Mouse (Mus musculus): ENCODE measurements at regions not wholly inside any gene's neighbourhood (a gene's known extent, or its start where the extent isn't known, plus 50 kb on each side); places are given as distances from the start of the nearest gene placed in this dataset.
"Not testable (repeated sequence)": the region's sequence is repeated elsewhere in the genome, so short reads cannot be mapped to it uniquely, and the experiment has no call there.

- Histone ChIP-seq H3K36me3 (no peaks in the 10 kb centered on the region), H3K4me3 (replicated peaks) (no peak overlapping the region), H3K27ac (no peak overlapping the region), H3K9ac (no peak overlapping the region), H3K27me3 (no peaks in the 10 kb centered on the region), H3K4me2 (no peak overlapping the region), H3K4me1 (replicated peaks) (no peaks in the 10 kb centered on the region), H3K9me3 (replicated peaks) (no peaks in the 10 kb centered on the region)
- ATAC-seq (ENCODE audit: low read depth) (no peak), DNase-seq (no peak)
- WGBS (ENCODE audit: insufficient replicate concordance) = 26% methylated on average over 1 of the region's 1 CpGs
These were observed 98.0 kb upstream of the Emcn start for GRCm38 (mm10) chr3:137242877-137243276.

DNA sequence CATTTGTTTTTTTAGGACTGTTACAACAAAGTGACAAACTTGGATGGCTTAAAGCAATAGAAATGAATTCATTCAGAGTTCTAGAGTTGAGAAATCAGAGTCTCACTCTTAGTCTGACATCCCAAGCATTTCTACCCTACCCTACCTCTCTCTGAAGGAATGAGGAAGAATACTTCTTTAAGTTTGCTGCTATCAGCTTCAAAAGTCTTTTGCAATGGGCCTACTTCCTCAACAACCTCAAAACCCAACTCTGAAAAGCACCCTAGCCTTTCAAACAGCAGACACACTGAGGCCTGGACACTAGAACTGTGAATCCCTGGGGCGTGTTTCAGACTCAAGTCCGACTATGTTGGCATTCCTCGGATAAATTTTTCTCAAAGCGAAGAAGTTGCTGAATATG lies 77.0 kb upstream of the Emcn start:
- Histone ChIP-seq H3K9ac (no peak overlapping the region), H3K9me3 (replicated peaks) (no peaks in the 10 kb centered on the region), H3K4me1 (replicated peaks) (no peaks in the 10 kb centered on the region), H3K36me3 (no peaks in the 10 kb centered on the region), H3K4me3 (replicated peaks) (no peak overlapping the region), H3K4me2 (no peak overlapping the region), H3K27ac (no peak overlapping the region), H3K27me3 (no peaks in the 10 kb centered on the region)
- no peak for ATAC-seq (ENCODE audit: low read depth)
- 70% methylated on average over 4 of the region's 4 CpGs for WGBS (ENCODE audit: insufficient replicate concordance)
- DNase-seq = no peak

DNA sequence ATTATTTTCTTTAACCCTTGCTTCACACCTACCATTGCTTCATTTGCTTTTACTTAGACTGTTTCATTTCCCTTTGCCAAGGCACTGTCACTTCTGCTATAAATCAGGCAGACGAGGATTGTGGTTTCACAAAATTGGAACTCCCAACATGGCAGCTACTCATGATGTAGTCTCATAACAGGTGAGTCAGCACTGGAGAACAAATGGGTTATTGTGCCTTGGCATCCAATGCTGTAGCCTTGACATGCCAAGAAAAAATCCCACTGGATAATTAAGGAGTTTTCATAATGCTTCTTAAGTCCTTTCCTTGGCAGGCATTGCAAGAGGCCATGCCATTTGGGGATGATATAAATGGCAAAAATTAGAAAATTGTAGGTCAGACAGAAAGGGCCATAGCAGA lies 73.1 kb upstream of the Emcn start:
- H3K9ac ChIP-seq = no peak overlapping the region
- 63% methylated on average over 1 of the region's 1 CpGs for WGBS (ENCODE audit: insufficient replicate concordance)
- H3K9me3 ChIP-seq (replicated peaks) = no peaks in the 10 kb centered on the region
- no peak overlapping the region for H3K27ac ChIP-seq
- no peaks in the 10 kb centered on the region for H3K27me3 ChIP-seq
- DNase-seq = no peak
- H3K36me3 ChIP-seq = no peaks in the 10 kb centered on the region
- ATAC-seq (ENCODE audit: low read depth) = no peak
- no peak overlapping the region for H3K4me3 ChIP-seq (replicated peaks)
- no peaks in the 10 kb centered on the region for H3K4me1 ChIP-seq (replicated peaks)
- no peak overlapping the region for H3K4me2 ChIP-seq

DNA sequence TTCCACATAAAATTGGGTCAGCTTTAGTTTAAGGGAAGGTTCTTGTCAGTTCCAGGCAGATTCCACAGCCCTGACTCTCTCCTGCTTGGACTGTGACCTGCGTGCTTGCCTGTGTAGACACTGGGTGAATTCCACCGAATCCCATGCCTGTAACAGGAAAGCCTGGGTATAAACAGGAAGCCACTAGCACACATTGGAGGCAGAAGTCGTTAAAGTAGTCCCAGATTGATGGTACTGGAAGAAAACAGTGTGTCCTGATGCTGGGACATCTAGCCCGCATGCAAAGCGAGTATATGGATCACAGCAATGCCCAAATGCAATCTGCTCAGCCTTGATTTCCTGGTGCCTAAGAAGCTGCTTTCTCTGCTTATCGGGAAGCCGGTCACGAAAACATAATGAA lies 65.4 kb upstream of the Emcn start:
- Histone ChIP-seq H3K27me3 (no peaks in the 10 kb centered on the region), H3K4me2 (no peak overlapping the region), H3K9me3 (replicated peaks) (no peaks in the 10 kb centered on the region), H3K9ac (no peak overlapping the region), H3K4me3 (replicated peaks) (no peak overlapping the region), H3K36me3 (no peaks in the 10 kb centered on the region), H3K4me1 (replicated peaks) (no peaks in the 10 kb centered on the region), H3K27ac (no peak overlapping the region)
- ATAC-seq (ENCODE audit: low read depth) (no peak), DNase-seq (no peak)
- 50% methylated on average over 8 of the region's 8 CpGs for WGBS (ENCODE audit: insufficient replicate concordance)

DNA sequence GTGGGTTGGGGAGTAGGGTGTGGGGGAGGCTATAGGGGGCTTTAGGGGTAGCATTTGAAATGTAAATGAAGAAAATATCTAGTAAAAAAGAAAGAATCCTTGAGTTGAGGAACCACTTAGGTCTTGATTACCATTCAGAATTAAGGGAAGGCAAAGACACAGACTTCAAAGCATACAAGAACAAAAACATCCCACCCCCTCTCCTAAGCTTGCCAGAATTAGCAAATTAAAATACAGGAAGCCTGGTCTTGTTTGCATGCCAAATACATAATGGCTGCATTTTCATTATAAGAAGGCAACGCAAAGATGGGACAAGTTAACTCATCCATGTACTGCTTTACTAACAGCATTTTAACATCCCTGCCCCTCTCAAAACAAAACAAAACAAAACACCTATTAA lies 61.6 kb upstream of the Emcn start:
- DNase-seq = no peak
- no peaks in the 10 kb centered on the region for H3K4me1 ChIP-seq (replicated peaks)

DNA sequence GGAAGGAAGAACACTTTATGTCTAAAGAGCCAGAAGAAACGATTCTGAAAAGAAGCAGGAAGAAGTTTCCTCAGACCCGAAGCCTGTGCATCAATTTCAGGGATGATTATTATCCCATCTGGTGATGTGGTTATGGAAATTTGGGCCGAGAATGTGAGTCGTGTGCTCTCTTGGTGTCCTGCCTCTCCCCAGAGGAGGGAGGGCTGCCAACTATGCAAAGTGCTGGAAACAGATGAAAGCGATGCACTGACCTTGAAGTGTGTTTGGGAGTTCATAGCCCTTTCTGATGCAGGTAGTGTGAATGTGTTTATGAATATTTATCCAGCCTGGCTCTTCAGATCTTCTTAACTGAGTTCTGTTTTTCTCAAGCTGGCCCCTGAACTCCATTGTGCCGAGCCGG lies 59.8 kb upstream of the Emcn start:
- Histone ChIP-seq H3K9me3 (replicated peaks) (no peaks in the 10 kb centered on the region), H3K9ac (no peak overlapping the region), H3K36me3 (no peaks in the 10 kb centered on the region), H3K4me2 (no peak overlapping the region), H3K4me3 (replicated peaks) (no peak overlapping the region), H3K27ac (no peak overlapping the region), H3K4me1 (replicated peaks) (no peaks in the 10 kb centered on the region), H3K27me3 (no peaks in the 10 kb centered on the region)
- 62% methylated on average over 7 of the region's 7 CpGs for WGBS (ENCODE audit: insufficient replicate concordance)
- DNase-seq (no peak), ATAC-seq (ENCODE audit: low read depth) (no peak)

More for the DNA sequence above, 61.6 kb upstream of the Emcn start:
- no peak for ATAC-seq (ENCODE audit: low read depth)
- H3K9me3 ChIP-seq (replicated peaks) = no peaks in the 10 kb centered on the region
- no peaks in the 10 kb centered on the region for H3K36me3 ChIP-seq
- H3K27me3 ChIP-seq = no peaks in the 10 kb centered on the region
- no peak overlapping the region for H3K4me2 ChIP-seq
- 82% methylated on average over 1 of the region's 1 CpGs for WGBS (ENCODE audit: insufficient replicate concordance)
- H3K9ac ChIP-seq = no peak overlapping the region
- H3K4me3 ChIP-seq (replicated peaks) = no peak overlapping the region
- H3K27ac ChIP-seq = no peak overlapping the region

- not testable (repeated sequence) for H3K36me3 ChIP-seq; DNase-seq; ATAC-seq (ENCODE audit: low read depth); H3K4me2 ChIP-seq; H3K27ac ChIP-seq; H3K9me3 ChIP-seq (replicated peaks); H3K27me3 ChIP-seq; H3K4me3 ChIP-seq (replicated peaks); H3K4me1 ChIP-seq (replicated peaks); H3K9ac ChIP-seq
- 80% methylated on average over 11 of the region's 11 CpGs for WGBS (ENCODE audit: insufficient replicate concordance)
These were observed 53.3 kb upstream of the Emcn start for GRCm38 (mm10) chr3:137287558-137287957.

GRCm38 (mm10) chr3:137288301-137288942 lies 52.4 kb upstream of the Emcn start:
- no peaks in the 10 kb centered on the region for H3K27me3 ChIP-seq
- H3K4me3 ChIP-seq (replicated peaks) = no peak overlapping the region
- H3K9ac ChIP-seq = no peak overlapping the region
- no peak overlapping the region for H3K27ac ChIP-seq
- WGBS (ENCODE audit: insufficient replicate concordance) = 59% methylated on average over 7 of the region's 7 CpGs
- H3K4me2 ChIP-seq = no peak overlapping the region
- H3K4me1 ChIP-seq (replicated peaks) = no peaks in the 10 kb centered on the region
- H3K36me3 ChIP-seq = no peaks in the 10 kb centered on the region
- no peaks in the 10 kb centered on the region for H3K9me3 ChIP-seq (replicated peaks)
- DNase-seq (no peak), ATAC-seq (ENCODE audit: low read depth) (no peak)

DNA sequence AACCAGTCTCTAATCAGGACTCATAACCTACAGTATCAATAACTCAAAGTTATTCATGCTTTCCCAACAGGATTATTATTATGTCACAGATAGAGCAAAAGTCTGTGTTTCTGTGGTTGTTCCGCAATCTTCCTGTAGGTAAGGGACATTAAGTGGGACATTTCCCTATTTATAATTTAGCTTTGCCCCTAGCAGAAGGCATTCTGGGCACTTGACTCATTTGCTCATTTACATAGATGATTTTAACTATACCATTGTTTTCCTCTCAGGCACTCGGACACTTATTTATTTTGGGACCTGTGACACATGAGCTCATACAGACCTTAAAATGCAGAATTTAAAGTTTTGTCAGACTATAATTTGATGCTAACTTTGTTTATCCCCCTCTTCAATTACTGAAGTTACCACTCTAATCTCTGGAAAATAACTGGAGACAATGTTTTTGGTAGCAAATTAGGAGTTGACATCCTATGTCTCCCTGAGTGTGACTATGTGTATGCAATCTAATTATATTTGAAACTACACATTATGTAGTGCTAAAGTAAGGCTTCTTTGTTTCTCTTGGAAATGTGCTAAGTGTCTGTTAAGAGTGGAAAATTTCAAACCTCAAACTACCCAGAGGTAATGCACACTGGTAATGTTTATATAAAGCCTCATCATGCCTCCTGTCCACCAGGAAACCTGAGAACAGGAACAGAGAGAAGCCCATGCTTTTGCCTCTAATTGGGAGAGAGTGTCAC lies 51.8 kb upstream of the Emcn start:
- Histone ChIP-seq H3K36me3 (no peaks in the 10 kb centered on the region), H3K27me3 (no peaks in the 10 kb centered on the region)

DNA sequence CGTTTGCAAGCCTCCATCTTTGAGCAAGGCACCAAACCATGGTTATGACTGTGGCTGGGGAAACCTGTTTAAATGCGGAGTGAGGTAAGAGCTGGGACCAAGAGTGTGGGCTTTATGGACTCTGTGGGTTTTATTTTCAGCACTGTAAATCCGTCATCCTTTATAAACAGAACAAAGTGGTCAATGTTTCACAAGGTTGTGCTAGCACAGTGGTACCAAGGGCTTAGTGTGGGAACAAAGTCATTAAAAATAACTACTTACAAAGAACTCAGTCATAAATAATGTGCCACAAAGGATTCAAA lies 51.2 kb upstream of the Emcn start:
- ATAC-seq (ENCODE audit: low read depth) (no peak), DNase-seq (no peak)
- Histone ChIP-seq H3K4me3 (replicated peaks) (no peak overlapping the region), H3K27me3 (no peaks in the 10 kb centered on the region), H3K4me1 (replicated peaks) (no peaks in the 10 kb centered on the region), H3K27ac (no peak overlapping the region), H3K4me2 (no peak overlapping the region), H3K36me3 (no peaks in the 10 kb centered on the region), H3K9ac (no peak overlapping the region), H3K9me3 (replicated peaks) (no peaks in the 10 kb centered on the region)
- WGBS (ENCODE audit: insufficient replicate concordance) = 53% methylated on average over 3 of the region's 3 CpGs

More for the DNA sequence above, 51.8 kb upstream of the Emcn start:
- H3K4me2 ChIP-seq = no peak overlapping the region
- no peak overlapping the region for H3K9ac ChIP-seq
- ATAC-seq (ENCODE audit: low read depth) = no peak
- 75% methylated on average over 2 of the region's 2 CpGs for WGBS (ENCODE audit: insufficient replicate concordance)
- H3K4me1 ChIP-seq (replicated peaks) = no peaks in the 10 kb centered on the region
- no peaks in the 10 kb centered on the region for H3K9me3 ChIP-seq (replicated peaks)
- DNase-seq = no peak
- no peak overlapping the region for H3K27ac ChIP-seq
- H3K4me3 ChIP-seq (replicated peaks) = no peak overlapping the region

All from liver, embryonic 13.5 days (tissue).